Mouse (Mus musculus): ENCODE results near the gene Chn2. TPM values are rescaled to one million over a fixed set of nuclear protein-coding genes. Genes with fewer than 3 reads are reported as not detected.

The Chn2 gene
- total RNA-seq, 2 experiments from 2014 or later = 1.9 to 4.5 TPM

DNA sequence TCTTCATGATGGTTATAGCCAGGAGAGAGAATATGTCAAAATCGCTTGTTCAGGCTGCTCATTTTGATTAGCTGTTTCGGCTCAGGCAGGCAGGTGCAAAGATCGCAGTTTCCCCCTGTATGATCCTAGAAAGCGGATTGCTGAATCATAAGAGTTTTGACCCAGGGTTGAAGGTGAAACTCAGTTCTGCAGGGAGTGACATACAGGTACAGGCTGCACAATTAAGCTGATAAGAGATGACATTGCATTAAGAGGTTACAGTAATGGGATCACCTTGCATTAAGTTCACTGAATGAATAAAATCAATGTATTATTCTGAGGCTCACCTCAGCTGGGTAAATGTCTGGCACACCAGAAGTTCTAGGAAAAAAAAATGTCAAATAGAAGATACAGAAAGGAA, 101.1 kb downstream of the Chn2 start:
- no peak for ATAC-seq (replicated peaks; ENCODE audit: low FRiP score, low TSS enrichment, poor library complexity, severe bottlenecking)

DNA sequence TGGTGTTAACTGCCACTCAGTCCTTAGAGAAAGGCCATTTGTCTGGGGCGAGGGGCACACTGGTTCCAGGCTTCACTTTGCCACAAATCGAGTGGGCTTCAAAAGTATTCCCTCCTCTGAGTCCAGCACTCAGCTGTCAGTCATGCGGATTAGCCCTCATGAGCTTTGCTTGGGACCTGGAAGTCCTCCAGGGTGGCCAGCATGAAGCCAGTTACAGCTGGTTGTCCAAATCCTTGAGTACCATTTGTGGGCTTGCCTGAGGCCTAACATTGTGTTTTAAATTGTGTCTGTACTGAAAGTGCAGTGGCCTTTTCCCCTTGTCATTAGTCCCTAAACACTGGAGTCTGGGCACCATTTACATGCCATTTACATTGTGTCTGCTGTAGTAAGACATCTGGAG, 101.8 kb downstream of the Chn2 start:
- no peak for ATAC-seq (replicated peaks; ENCODE audit: low FRiP score, low TSS enrichment, poor library complexity, severe bottlenecking)

DNA sequence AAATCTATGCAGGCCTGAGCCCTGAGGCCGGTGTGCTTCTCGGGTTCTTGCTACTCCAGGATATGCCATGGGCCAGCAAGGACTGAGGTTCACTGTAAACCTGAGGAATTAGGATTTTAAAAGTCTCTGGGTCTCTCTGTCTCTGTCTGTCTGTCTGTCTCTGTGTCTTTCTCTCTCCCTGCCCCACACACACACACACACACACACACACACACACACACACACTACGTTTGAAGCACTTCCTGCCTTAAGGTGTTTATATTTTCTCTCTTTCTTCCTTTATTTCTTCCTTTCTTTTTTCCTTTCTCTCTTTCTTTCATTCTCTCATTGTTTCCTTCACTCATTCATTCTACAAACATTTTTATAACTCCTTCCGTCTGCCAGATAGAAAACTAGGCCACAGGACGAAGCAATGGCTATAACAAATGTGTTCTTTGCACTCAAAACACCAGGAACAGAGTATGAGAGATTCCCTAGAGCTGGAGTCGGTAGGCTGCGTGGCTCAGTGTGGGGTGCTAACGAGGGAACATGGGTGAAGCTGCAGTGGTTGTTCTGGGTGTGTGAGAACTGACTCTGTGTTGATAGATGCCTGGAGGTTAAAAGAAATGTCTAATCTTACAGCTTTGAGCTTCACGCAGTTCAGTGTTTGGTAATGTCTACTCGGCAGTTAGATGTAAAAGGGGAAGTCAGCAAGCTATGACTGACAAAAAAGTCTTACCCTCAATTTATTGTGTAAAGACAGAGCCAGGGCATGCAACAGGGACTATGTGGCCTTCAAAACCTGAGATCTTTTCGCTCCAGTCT, 103.7 kb downstream of the Chn2 start:
- ATAC-seq (replicated peaks; ENCODE audit: low FRiP score, low TSS enrichment, poor library complexity, severe bottlenecking) = no peak

DNA sequence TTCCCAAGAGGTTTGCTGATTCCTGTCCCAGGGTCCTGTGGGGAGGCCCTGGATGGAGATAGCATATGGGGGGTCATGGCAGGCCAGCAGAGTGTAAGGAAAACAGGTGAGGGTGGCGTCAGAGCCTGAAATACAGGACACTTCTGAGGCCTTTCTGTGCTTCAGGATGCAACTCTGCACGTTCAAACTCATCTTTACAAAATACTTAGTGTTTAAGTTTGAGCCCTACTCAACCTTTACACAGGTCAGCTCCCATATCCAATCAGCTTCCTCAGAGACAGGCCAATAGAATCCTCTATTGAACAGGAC, 104.3 kb downstream of the Chn2 start:
- no peak for ATAC-seq (replicated peaks; ENCODE audit: low FRiP score, low TSS enrichment, poor library complexity, severe bottlenecking)

DNA sequence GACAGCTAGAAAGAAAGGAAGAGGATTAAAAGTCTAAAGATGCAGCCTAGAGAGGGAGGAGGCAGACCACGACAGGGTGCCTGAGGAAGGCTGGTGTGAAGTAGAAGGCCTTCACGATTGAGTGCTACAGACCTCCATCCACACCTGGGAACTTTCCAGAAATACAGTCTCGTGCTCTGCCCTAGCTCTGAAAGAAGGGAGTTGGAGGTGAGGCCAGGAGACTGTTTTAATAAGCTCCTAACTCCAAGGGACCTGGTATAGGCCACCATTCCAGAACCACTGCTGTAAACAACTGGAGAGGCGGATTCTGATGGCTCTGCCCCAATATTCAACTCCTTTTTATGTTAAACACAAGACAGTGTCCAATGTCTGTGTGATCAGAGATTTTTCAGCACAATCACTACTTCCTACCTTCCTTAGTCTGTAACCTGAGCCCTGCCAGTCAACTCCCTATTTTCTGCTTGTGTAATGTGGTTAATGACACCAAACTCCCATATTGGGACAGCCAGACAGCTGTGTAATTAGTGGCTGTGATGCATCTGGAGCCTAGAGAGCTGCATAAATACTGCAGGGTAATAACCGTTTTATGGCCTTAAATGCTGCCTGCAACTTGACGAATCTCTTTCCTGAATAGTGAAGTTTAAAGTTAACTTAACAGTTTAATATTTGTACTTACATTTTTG, 109.6 kb downstream of the Chn2 start:
- no peak for ATAC-seq (replicated peaks; ENCODE audit: low FRiP score, low TSS enrichment, poor library complexity, severe bottlenecking)

DNA sequence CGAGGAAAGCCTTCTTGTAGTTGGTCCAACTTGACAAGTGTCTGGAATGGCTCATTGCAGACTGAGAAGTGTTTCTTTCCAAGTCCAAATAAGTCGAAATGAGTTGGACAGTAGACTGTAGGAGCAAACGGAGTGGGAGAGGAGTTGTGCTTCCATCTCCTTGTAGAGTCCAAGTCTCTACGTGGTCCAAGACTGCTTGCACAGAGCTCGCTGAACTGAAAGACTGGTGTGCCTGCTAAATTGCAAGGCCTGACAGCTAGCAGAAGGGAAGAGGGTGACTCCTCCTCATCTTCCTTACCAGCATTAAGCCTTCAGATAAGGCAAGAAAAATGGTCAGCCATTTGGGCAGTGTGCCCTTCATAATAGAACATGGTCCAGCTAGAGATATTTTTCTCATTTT, 111.5 kb downstream of the Chn2 start:
- no peak for ATAC-seq (replicated peaks; ENCODE audit: low FRiP score, low TSS enrichment, poor library complexity, severe bottlenecking)

DNA sequence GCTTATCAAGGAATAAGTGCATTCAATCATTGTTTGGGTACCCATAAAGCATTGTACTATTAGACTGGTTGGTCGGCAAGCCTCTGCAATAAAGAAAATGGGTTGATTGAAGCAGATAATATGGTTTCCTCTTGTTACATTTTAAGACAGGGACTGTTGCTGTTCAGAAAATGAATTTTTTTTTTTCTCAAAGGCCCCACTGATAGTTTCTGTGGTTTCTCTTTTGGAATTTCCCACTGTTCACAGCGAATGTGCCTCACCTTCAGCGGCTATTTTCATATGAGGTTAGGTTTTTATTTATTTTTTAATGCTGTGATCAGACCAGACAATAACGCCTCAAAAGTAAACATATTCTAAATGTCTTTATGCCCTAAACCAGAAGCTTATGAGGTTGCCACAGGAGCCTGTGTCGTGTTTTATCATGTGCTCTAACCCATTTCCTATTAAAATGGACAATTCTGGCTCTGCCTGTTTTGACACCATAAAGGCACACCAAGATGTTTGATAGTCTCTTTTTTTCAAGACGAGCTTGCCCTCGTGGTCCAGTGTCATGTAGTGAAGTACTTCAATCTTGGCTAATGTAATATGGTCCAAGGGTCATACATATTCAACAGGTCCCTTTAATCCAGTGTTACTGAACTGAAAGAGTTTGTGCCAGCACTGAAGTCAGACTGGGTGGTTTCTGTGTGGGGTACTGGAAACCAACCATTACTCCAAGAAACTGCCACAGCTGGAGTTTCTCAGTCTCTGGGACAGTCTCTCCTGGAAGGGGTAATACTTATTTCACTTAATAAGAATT, 112.3 kb downstream of the Chn2 start:
- ATAC-seq (replicated peaks; ENCODE audit: low FRiP score, low TSS enrichment, poor library complexity, severe bottlenecking) = no peak

DNA sequence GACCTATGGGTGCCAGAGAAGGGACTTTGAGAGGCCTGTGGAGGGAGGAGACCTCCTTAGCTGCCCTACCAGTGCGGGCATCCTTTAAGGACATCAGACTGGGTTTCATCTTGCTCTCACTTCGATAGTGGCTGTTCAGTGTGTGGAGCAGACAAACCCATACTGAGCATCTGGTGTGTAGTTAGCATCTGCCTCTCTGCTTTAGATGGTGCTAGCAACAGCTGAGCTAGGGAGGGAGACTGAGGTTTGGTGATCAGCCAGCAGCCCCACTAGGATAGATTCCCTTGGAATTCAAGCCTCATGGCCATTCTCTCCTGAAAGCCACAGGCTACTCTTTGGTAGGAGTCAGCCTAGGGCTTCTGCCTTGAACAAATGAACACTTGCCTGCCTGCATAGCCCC, 117.7 kb downstream of the Chn2 start:
- no peak for ATAC-seq (replicated peaks; ENCODE audit: low FRiP score, low TSS enrichment, poor library complexity, severe bottlenecking)

DNA sequence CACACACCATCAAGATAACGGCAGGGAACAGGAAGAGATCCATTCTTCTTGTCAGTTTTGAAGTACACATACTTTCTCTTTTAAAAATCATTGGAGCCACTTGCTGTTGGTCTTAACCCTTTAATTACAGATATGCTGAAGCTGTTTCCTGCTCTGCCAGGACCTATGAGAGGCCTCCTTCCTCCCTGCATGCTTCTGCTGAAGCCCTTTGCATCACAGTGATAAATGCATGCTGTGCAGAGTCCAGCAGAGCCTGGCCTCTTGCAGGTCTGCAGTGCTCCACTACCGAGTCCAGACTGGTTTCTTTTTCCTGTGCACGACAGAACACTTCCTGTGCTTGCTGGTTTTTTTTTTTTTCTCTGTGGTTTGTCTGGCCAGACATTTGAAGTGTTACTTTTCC, 119.0 kb downstream of the Chn2 start:
- no peak for ATAC-seq (replicated peaks; ENCODE audit: low FRiP score, low TSS enrichment, poor library complexity, severe bottlenecking)

DNA sequence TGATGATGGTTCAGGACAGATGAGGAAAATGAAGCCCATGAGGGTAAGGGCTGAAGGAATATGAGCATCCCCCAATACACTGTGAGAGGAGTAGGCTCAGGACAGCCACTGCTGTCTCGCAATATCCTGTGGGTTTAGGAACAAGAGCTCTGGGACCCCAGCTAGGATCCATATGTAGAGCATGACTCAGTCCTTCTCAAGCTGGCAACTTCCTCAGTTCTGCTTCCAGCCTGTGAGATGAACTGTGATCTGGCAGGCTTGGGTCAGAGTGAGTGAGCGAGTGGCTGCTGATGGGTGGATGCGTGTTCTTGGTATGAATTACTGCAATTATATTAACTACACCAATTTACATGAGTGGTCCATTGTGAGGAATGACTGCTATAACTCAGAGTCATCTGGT, 121.3 kb downstream of the Chn2 start:
- ATAC-seq (replicated peaks; ENCODE audit: low FRiP score, low TSS enrichment, poor library complexity, severe bottlenecking) = no peak

DNA sequence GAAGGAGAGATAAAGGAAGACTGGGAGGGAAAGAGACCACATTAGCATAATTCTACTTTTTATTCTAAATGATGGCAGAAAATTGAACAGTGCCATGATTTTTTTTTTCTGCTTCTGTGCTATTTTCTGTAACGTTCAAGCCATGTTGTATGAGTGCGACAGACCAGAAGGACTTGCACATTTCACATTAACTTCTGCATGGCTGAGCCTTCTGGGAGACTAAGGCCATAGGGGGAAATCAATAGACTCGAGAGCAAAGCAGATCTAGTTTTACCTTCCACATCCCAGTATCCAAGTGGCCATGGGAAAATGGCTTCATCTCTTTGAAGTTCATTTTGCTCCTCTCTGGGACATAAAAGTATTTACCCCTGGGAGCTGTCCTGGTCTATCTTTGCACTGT, 121.9 kb downstream of the Chn2 start:
- no peak for ATAC-seq (replicated peaks; ENCODE audit: low FRiP score, low TSS enrichment, poor library complexity, severe bottlenecking)

DNA sequence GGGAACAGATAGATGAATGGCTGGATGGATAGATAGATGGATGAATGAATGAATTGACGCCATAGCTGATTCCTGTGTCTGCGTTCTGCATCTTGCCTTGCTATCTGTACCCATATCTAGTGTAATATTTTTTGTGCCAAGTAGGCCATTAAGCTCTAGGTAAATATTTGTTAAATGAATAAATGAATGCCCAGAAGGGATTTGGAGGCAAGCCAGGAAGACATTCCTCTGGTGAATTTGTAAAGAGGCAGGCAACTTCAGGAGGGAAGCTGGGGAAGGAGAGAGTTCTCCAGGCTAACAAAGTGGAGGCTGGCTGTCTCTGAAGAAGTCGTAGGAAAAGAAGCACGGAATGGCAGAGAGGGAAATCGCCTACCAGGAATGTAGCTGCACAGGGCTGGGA, 123.0 kb downstream of the Chn2 start:
- no peak for ATAC-seq (replicated peaks; ENCODE audit: low FRiP score, low TSS enrichment, poor library complexity, severe bottlenecking)

DNA sequence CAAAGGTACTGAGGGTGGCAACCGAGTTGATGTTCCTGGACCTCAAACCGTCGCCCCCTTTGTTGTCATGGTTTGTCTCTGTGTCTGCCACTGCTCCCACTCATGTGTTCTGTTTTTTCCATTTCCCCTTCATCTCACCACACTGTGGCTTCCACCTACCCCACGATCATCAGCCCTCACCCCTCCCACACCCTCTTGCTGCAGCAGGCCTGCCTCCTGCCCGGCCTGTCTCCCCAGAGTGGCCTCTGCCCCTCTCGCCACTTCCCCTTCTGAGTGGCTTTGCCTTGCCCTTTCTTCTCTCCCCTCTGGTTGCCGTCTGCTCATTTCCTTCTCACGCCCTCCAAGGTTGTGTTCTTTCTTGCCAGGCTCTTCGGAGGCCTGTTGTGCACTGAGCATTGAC, 123.4 kb downstream of the Chn2 start:
- peak; percentile 69 for ATAC-seq (replicated peaks; ENCODE audit: low FRiP score, low TSS enrichment, poor library complexity, severe bottlenecking)

DNA sequence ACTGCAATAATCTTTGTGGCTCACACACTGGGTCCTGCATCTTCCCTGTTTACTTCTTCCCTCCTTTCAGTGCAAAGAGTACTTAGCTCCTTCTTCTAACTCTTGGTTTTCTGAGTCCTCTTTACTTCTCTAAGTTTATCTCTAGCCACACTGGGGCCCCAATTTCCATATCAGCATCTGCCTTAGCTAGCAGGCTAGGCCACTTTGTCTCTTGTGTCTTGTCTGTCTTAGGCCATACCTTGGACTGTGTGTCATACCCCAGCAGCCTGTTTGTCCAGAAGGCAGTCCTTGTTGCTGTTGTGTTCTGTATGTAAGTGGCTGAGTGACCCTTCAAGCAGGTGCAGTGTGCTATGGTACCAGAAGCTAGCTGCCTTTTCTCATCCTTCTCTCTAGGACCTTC, 124.3 kb downstream of the Chn2 start:
- 0 out of 2 replicates have a peak, but pooled peaks have one; percentile 42 for ATAC-seq (replicated peaks; ENCODE audit: low FRiP score, low TSS enrichment, poor library complexity, severe bottlenecking)

DNA sequence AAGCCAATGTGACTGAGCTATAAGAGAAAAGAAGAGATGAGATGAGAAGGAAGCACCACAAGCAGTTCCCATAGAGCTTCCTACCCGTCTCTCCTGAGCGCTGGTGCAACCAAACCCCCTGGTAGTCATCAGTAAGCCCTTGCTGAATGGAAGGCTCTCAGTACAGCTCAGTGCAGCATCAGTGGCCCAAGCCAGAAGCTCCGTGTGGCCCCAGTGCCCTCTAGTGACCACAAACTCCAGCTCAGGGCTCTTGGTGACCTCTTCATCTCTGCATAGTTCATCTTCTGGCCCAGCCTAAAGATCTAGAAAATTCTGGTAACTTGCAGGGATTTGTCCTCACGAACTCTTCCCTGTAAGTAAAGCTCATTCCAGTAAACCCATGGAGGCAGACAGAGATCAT, 125.4 kb downstream of the Chn2 start:
- ATAC-seq (replicated peaks; ENCODE audit: low FRiP score, low TSS enrichment, poor library complexity, severe bottlenecking) = no peak

DNA sequence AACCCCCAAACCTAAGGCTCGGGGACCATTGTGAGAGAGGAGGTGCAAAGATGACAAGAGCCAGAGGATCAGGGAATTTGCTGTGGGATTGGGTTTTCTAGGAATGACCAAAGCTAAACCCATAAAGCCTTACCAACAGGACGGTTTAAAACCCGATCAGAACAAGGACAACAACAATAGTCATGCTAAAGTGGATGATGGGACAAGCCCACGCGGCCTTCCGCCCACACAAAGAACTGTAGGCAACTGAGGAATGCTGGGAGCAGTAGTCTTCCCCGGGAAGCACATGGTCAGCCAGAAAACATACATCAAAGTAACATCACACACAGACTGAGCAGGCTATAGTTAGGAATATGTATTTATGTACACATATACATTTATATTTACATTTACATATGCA, 125.9 kb downstream of the Chn2 start:
- no peak for ATAC-seq (replicated peaks; ENCODE audit: low FRiP score, low TSS enrichment, poor library complexity, severe bottlenecking)

DNA sequence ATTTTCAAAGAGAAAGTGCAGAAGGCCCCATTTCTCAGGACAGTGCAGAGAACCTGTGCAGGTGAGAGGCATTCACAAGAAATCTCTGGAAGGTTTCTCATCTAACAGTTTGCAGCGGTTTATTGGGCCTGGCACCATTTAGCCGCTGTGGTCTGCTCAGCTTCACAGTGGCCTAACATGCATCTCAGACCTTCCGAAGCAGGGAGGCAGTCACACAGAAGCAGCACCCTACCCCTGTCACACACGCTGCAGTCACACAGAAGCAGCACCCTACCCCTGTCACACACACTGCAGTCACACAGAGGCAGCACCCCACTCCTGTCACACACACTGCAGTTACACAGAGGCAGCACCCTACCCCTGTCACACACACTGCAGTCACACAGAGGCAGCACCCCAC, 126.5 kb downstream of the Chn2 start:
- no peak for ATAC-seq (replicated peaks; ENCODE audit: low FRiP score, low TSS enrichment, poor library complexity, severe bottlenecking)

DNA sequence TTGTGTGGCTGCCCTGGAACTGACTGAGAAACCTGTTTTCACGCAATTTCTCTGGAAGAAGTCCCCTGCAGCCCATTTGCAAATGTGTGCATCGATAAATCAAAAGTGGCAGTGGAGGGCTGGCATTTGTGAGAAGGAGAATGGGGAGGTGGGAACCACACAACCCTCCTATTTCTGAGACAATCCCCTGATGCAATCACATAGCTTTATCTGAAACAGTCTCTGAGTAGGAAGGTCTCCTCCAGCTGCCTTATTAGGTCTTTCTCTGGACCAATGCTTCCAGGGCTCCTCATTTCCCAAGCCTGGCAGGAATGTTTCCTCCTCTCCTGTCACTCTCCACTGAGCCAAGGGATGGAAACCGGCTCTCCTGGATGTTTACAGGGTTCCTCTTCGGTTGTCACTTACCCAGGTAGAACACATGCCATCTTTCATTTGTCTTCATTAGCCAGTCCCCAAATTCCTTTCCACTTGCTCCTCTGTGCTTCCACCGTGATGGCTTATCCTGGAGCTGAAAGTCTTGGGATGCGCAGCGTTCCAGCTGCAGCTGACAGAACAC, 127.7 kb downstream of the Chn2 start:
- ATAC-seq (replicated peaks; ENCODE audit: low FRiP score, low TSS enrichment, poor library complexity, severe bottlenecking) = no peak

DNA sequence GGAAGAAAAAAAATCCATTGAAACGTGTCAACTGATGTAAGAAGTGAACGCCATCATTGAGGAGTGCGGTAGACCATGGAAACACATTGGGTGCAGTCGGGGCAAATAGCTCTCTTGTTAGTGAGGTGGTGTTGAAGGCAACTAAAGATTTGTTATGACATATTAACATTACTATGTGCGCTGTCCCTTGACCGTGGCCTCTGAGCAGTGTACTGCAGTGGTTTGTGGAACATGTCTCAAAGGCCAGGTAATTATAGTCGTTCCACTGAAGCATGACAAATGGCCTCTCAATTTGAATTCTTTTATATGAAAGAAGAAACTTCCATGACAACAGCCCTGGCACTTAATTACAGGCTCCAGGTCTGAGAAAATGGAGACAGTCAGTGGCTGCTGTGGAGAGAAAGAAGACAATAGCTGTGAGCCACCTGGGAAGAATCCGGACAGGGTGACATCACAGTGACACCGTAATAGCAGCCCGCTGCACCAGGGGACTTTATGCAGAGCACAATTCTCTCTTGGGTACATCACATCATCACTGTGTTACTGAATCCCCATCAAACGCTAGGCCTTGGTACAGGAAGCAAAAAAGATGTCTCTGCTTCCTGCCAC, 131.0 kb downstream of the Chn2 start:
- no peak for ATAC-seq (replicated peaks; ENCODE audit: low FRiP score, low TSS enrichment, poor library complexity, severe bottlenecking)

DNA sequence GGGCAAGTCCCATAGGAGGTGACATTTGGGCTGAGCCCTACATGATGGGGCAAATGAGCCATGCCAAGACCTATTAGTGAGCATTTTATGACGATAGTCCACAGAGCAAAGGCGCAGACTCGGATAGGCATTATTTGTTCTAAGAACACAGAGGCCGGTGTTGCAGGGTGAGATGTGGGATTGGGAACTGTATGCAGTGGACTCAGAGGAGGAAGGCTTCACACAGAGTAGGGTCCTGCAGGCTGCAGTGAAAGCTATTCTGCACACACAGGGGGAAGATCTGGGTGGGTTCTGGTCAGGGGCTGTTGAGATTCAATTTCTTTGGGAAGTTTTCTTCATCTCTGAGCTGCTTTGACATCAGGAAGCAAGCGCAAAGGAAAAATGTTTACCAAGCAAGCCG, 132.0 kb downstream of the Chn2 start:
- no peak for ATAC-seq (replicated peaks; ENCODE audit: low FRiP score, low TSS enrichment, poor library complexity, severe bottlenecking)
